ENCODE assay signal across 8 mouse cellular contexts in the genomic region with DNA sequence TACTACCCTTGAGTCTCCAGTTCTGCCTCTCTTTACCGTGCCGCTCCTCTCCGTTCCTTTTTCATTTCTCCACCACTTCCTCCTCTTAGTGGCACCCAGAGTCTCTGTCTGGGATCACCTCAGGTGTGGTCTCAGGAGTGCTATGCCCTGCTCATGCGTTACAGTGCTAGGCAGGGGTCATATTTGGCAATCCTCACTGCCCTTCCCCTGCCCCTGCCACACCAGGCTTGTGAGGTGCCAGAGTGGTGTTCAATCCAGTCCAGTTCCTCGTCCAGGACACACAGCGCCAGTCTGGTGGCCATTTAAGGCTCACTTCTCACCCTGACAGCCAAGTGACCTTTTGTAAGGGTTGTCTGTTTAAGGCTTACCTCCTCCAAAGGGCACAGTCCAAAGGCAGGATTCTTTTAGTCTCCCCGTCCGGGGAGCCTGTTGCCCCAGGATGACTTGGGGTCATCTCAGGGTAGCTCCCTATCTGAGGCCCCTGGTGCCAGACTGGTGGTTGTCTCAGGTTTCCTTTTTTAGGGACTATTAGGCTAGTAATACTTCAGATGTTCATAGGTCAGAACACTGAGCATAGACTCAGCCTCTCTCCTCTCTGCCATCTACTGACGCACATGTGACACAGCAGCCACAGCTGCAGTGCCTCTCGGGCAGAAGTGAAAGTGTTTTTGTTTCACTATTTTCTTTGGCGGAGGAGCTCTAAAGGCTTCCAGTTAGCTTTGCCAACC. TPM values are rescaled to one million over a fixed set of nuclear protein-coding genes. Genes with fewer than 3 reads are reported as not detected.
DNase-seq lines count a peak whose midpoint lies in the region; ATAC-seq lines count a peak whose summit lies in the region.

No protein-coding gene starts in this region.

- no peaks in the 10 kb centered on the region for H3K36me3 ChIP-seq in forebrain, embryonic 16.5 days (ENCODE audit: control insufficient read depth, insufficient read depth)
- H3K36me3 ChIP-seq in hindbrain, embryonic 16.5 days (ENCODE audit: control insufficient read depth, insufficient read depth, low read length) = no peaks in the 10 kb centered on the region
- no peaks in the 10 kb centered on the region for H3K36me3 ChIP-seq in stomach, embryonic 15.5 days

- H3K4me1 ChIP-seq in forebrain, embryonic 16.5 days (replicated peaks; ENCODE audit: control insufficient read depth, insufficient read depth, low read length) = no peaks in the 10 kb centered on the region
- no peaks in the 10 kb centered on the region for H3K4me1 ChIP-seq in hindbrain, embryonic 16.5 days (ENCODE audit: control insufficient read depth, insufficient read depth, low read depth, low read length)
- H3K4me1 ChIP-seq in stomach, embryonic 15.5 days = no peaks in the 10 kb centered on the region

- WGBS in forebrain, embryonic 16.5 days = 75% methylated on average over 11 of the region's 11 CpGs
- 75% methylated on average over 11 of the region's 11 CpGs for WGBS in hindbrain, embryonic 16.5 days
- WGBS in stomach, embryonic 15.5 days = 66% methylated on average over 11 of the region's 11 CpGs

- H3K27me3 ChIP-seq in forebrain, embryonic 16.5 days (replicated peaks; ENCODE audit: control insufficient read depth, insufficient read depth, low read length) = no peaks in the 10 kb centered on the region
- H3K27me3 ChIP-seq in hindbrain, embryonic 16.5 days (replicated peaks; ENCODE audit: control insufficient read depth, insufficient read depth, low read length) = no peaks in the 10 kb centered on the region
- H3K27me3 ChIP-seq in stomach, embryonic 15.5 days (replicated peaks) = no peaks in the 10 kb centered on the region

- H3K27ac ChIP-seq in forebrain, embryonic 16.5 days (ENCODE audit: low read length) = no peak overlapping the region
- no peak overlapping the region for H3K27ac ChIP-seq in hindbrain, embryonic 16.5 days (ENCODE audit: low read depth, low read length)
- H3K27ac ChIP-seq in stomach, embryonic 15.5 days = no peak overlapping the region

- DNase-seq in adrenal gland, adult (ENCODE audit: inconsistent age in 2 of 2, low spot score in 1 of 2) = peak; percentile 39 to 78
- DNase-seq in adrenal gland, postnatal 4 days (ENCODE audit: low spot score in 2 of 2) = no peak
- peak; percentile 14 for DNase-seq in adrenal gland, adult 8-10 months
- DNase-seq in left cerebral cortex, adult 11 months (ENCODE audit: low spot score) = peak; percentile 24
- DNase-seq in lung, postnatal 14 days = peak; percentile 4

- H3K9ac ChIP-seq in forebrain, embryonic 16.5 days (replicated peaks; ENCODE audit: low read depth, low read length) = no peak overlapping the region
- no peak overlapping the region for H3K9ac ChIP-seq in hindbrain, embryonic 16.5 days (ENCODE audit: low read depth, low read length)
- no peak overlapping the region for H3K9ac ChIP-seq in stomach, embryonic 15.5 days

- no peak overlapping the region; the same call in 1 of the 2 replicates for H3K4me3 ChIP-seq in forebrain, embryonic 16.5 days (replicated peaks; ENCODE audit: low read length)
- H3K4me3 ChIP-seq in hindbrain, embryonic 16.5 days (ENCODE audit: low read length) = no peak overlapping the region
- no peak overlapping the region; the same call in 1 of the 2 replicates for H3K4me3 ChIP-seq in stomach, embryonic 15.5 days (replicated peaks)

- peak; percentile 63; the same call in 1 of the 2 replicates for ATAC-seq in forebrain, embryonic 16.5 days
- ATAC-seq in hindbrain, embryonic 16.5 days = peak; percentile 81
- ATAC-seq in stomach, embryonic 15.5 days (ENCODE audit: insufficient read depth, low FRiP score, low read depth) = peak; percentile 43; the same call in 1 of the 2 replicates

- peak overlapping the region; percentile 16; the same call in 1 of the 2 replicates for H3K4me2 ChIP-seq in forebrain, embryonic 16.5 days (ENCODE audit: low read length)
- peak overlapping the region; percentile 18; the same call in 1 of the 2 replicates for H3K4me2 ChIP-seq in hindbrain, embryonic 16.5 days (ENCODE audit: low read length)
- peak overlapping the region; percentile 33 for H3K4me2 ChIP-seq in stomach, embryonic 15.5 days

- no peaks in the 10 kb centered on the region for H3K9me3 ChIP-seq in forebrain, embryonic 16.5 days (ENCODE audit: control insufficient read depth, low read length)
- H3K9me3 ChIP-seq in hindbrain, embryonic 16.5 days (ENCODE audit: control insufficient read depth, low read length) = no peaks in the 10 kb centered on the region
- H3K9me3 ChIP-seq in stomach, embryonic 15.5 days = no peaks in the 10 kb centered on the region

RNA-seq across cellular contexts. Expression of a gene that starts 36.5 kb away (rescaled TPM):
- total RNA-seq in adrenal gland, postnatal 4 days (2021) = not detected
- total RNA-seq in adrenal gland, adult 8-10 months (2022) = not detected
- polyA plus RNA-seq in forebrain, embryonic 16.5 days (2015; fragmentation: Nextera tagmentation; extraction: Ambion mirVana) = not detected in 2 replicates
- not detected in 2 replicates for polyA plus RNA-seq in hindbrain, embryonic 16.5 days (2015; fragmentation: Nextera tagmentation; extraction: Ambion mirVana)
- 0.30 and 0.52 TPM in 2 replicates for polyA plus RNA-seq in stomach, embryonic 15.5 days (2015; fragmentation: Nextera tagmentation; extraction: Ambion mirVana)

Comparison
In these comparisons a context has a peak if more than half of its experiments do, and no peak if none do; other contexts are left out.
1. DNase-seq: peak in adrenal gland, adult (2 of 2), adrenal gland, adult 8-10 months (single experiment), left cerebral cortex, adult 11 months (single experiment) and lung, postnatal 14 days (single experiment); none in adrenal gland, postnatal 4 days (0 of 2).
2. Peak in every context shown above with its lines, with median percentiles within 50 percentile points of each other: ATAC-seq and H3K4me2 ChIP-seq.